Mouse (Mus musculus) liver, adult 2 months (tissue): ENCODE data around the gene Irs3. TPM values are rescaled to one million over a fixed set of nuclear protein-coding genes. Genes with fewer than 3 reads are reported as not detected.
A peak's percentile ranks its signal among the peaks of the same experiment; 100 is the strongest.

Experiments used
- DNase-seq: peaks from one replicate; pipeline ENCODE4 v3.0.0-alpha.2; 2011; ENCODE audit warnings: low read depth, low spot score; ENCODE audit errors: extremely low read depth
- H3K27ac ChIP-seq: fragments of 200-500 bp; replicated peaks from 2 replicates; pipeline ENCODE4 v1.5.1; 2012; ENCODE audit warnings: low read depth, mild to moderate bottlenecking, control low read depth, inconsistent platforms, low read length; ENCODE audit not compliant: insufficient read depth
- H3K27me3 ChIP-seq: fragments of 200-500 bp; 2 replicates; pipeline ENCODE4 v1.6.1; 2012; ENCODE audit warnings: mild to moderate bottlenecking, moderate library complexity, low read length, inconsistent platforms; ENCODE audit not compliant: control insufficient read depth, insufficient read depth
- H3K36me3 ChIP-seq: fragments of 200-500 bp; 2 replicates; pipeline ENCODE4 v1.6.1; 2012; ENCODE audit warnings: low read length, inconsistent platforms; ENCODE audit not compliant: control insufficient read depth, insufficient read depth
- H3K4me1 ChIP-seq: fragments of 200-500 bp; 2 replicates; pipeline ENCODE4 v1.6.1; 2011; ENCODE audit warnings: low read length; ENCODE audit not compliant: control insufficient read depth, insufficient read depth
- H3K4me3 ChIP-seq: fragments of 200-500 bp; 2 replicates; pipeline ENCODE4 v1.5.1; 2011; ENCODE audit warnings: low read depth, mild to moderate bottlenecking, control low read depth, low read length, moderate library complexity; ENCODE audit not compliant: insufficient read depth
- H3K79me2 ChIP-seq: fragments of 200-500 bp; 2 replicates; pipeline ENCODE4 v1.6.1; 2012; ENCODE audit warnings: inconsistent platforms, mild to moderate bottlenecking, low read length, moderate library complexity; ENCODE audit not compliant: control insufficient read depth, insufficient read depth
- H3K9ac ChIP-seq: fragments of 200-500 bp; 2 replicates; pipeline ENCODE4 v1.6.1; 2012; ENCODE audit warnings: low read depth, mild to moderate bottlenecking, control low read depth, inconsistent platforms, low read length
- CTCF ChIP-seq: fragments of 200-500 bp; IDR thresholded peaks from 2 replicates; pipeline ENCODE4 v1.5.1; 2011; ENCODE audit warnings: low read depth, low read length, control low read depth
- POLR2A ChIP-seq: fragments of 200-500 bp; IDR thresholded peaks from 2 replicates; pipeline ENCODE4 v1.6.1; 2011; ENCODE audit warnings: low read length, control low read depth; ENCODE audit not compliant: insufficient read depth; ENCODE audit errors: extremely low read depth
- WGBS: fragments of 180-500 bp; shearing (Covaris S2); methylation state at CpG from one replicate; pipeline ENCODE4 v1.1.7; 2018; 5-methylcytosine and 5-hydroxymethylcytosine counted together
- polyA plus RNA-seq: library from polyadenylated mRNA; depleted of rRNA; stranded (reverse); fragments of >200 nt; gene quantifications from 2 replicates; pipeline ENCODE4 v1.2.3, GENCODE M21; 2012
- total RNA-seq: library from RNA; depleted of rRNA; stranded (reverse); fragments of >200 nt; gene quantifications from 2 replicates; pipeline ENCODE4 v1.2.3, GENCODE M21; 2014

Gene Irs3
- total and polyA plus RNA-seq, 2 experiments: 0.20 TPM; not detected in 1

DNA sequence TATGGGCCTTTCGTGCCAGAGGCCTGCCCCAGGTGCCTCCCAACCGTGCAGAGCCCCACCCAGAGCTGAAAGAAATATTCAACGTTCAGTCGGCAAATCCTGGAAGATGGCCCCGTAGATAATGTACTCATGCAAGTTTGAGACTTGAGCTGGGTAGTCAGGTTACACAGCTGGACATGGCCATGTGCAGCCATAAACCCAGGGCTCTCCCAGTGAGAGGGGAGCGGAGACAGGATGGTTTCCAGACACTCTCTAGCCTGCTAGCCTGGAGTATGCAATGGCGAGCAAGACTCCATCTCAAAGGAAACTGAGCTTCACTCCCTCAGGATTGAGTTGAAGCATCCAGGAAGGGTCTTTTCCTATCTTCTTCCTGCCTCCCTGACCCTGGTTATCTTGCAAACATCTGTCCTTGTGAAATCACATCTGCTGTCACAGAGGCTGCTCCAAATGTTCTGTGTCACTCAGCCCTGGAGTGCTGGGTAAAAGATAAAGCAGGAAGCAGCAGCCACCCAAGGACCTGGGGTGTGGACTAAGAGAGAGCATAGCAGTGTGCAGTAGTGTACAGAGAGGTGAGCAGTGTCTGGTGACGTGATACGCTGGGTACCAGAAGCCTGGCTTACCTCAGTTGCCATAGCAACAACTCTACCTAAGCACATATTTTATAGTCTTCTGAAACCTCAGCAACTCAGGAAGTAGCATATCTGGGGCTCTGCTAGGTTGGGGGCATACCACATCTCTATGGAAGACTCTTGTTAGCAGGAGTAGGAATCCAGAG lies 2.5 kb upstream of the Irs3 start:
- H3K4me1 ChIP-seq: peaks cover under 1% of the 10 kb centered on the region; the same call in 1 of the 2 replicates
- DNase-seq: no peak
- no peak overlapping the region for H3K4me3 ChIP-seq
- 59% methylated on average over 9 of the region's 9 CpGs for whole genome bisulfite sequencing
- H3K79me2 ChIP-seq: no peaks in the 10 kb centered on the region
- H3K9ac ChIP-seq: no peak overlapping the region
- H3K36me3 ChIP-seq: peaks cover 14% of the 10 kb centered on the region; the same call in 1 of the 2 replicates
- no peaks in the 10 kb centered on the region for H3K27me3 ChIP-seq
- TF ChIP-seq CTCF (no peak), POLR2A (no peak)
- H3K27ac ChIP-seq: no peak overlapping the region

DNA sequence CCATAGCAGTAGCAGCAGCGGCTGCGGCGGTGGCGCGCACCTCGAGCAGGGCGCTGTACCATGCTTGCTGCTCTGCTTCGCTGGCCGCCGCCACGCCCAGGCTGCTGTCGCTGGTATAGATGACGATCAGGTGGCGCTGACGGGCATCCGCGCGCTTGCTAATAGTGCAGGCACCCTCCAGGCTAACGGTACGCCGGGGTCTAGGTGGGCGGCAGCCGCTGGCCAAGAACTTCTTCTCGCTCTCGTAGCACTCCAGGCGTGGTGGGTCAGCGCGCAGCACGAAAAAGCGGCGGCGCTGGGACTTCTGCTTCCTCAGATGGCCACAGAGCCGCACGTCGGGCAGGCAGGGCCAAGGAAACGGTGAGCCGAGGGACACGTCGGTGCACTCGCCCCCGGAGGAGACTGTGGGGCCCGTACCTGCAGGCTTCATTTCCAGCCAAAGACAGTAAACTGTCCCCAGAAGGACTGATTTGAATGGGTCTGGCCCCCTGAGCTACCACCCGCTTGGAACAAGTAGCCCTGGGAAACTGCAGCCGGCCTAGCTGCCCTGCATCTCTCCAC lies 343 bp downstream of the Irs3 start:
- TF ChIP-seq CTCF: no peak
- no peak for TF ChIP-seq POLR2A
- no peaks in the 10 kb centered on the region for H3K27me3 ChIP-seq
- DNase-seq: no peak
- H3K36me3 ChIP-seq: no peaks in the 10 kb centered on the region
- peak overlapping the region; percentile 36; the same call in 1 of the 2 replicates for H3K9ac ChIP-seq
- H3K79me2 ChIP-seq: no peaks in the 10 kb centered on the region
- H3K27ac ChIP-seq: no peak overlapping the region
- H3K4me1 ChIP-seq: no peaks in the 10 kb centered on the region
- WGBS: 3% methylated on average over 44 of the region's 44 CpGs
- peak overlapping the region; percentile 41 for H3K4me3 ChIP-seq

DNA sequence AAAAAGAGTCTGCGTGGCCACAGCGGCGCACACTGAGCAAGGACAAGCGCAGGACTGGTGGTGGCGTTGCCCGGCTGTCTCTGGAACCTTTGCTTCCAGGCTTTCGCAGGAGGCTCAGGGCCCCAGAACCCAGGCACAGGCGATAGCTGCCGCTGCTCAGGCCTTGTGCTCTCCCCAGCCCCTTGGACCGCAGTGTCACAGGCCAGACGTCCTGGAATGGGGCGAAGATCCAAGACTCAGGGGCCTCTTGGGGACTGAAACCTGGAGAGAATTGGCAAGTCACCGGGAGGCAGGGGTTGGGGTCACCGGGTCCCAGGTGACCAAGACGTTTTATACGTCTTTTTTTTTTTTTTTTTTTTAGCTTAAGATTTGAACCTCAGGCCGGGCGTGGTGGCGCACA lies 1.0 kb downstream of the Irs3 start:
- Histone ChIP-seq H3K79me2 (no peaks in the 10 kb centered on the region), H3K36me3 (no peaks in the 10 kb centered on the region), H3K4me3 (no peak overlapping the region), H3K27me3 (no peaks in the 10 kb centered on the region), H3K4me1 (no peaks in the 10 kb centered on the region), H3K9ac (no peak overlapping the region), H3K27ac (no peak overlapping the region)
- TF ChIP-seq CTCF (no peak), POLR2A (no peak)
- 67% methylated on average over 19 of the region's 19 CpGs for WGBS
- DNase-seq: no peak

DNA sequence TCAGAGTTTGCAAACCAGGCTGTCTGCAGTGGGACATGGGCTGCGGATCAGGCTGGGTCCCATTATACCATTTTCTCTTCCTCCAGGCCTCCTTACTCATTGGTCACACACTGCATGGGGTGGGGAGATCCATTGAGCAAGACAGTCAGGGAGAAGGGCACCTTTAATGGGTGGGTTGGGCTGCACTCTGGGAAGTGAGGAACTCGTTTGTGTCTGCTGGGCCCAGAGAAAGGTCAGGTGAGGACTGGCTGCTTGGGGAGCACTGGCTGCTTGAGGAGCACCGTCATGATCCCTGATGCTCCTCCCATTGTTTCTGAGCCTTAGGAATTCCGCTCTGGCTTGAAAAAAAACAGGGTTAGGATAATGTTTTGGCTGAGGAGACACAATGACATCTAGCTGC lies 2.6 kb downstream of the Irs3 start:
- peaks cover 6% of the 10 kb centered on the region; the same call in 1 of the 2 replicates for H3K36me3 ChIP-seq
- H3K79me2 ChIP-seq: no peaks in the 10 kb centered on the region
- H3K27me3 ChIP-seq: no peaks in the 10 kb centered on the region
- H3K4me1 ChIP-seq: no peaks in the 10 kb centered on the region
- H3K27ac ChIP-seq: no peak overlapping the region
- no peak overlapping the region for H3K4me3 ChIP-seq
- no peak overlapping the region for H3K9ac ChIP-seq
- no peak for DNase-seq
- TF ChIP-seq POLR2A: no peak
- no peak for TF ChIP-seq CTCF
- WGBS: 77% methylated on average over 4 of the region's 4 CpGs

DNA sequence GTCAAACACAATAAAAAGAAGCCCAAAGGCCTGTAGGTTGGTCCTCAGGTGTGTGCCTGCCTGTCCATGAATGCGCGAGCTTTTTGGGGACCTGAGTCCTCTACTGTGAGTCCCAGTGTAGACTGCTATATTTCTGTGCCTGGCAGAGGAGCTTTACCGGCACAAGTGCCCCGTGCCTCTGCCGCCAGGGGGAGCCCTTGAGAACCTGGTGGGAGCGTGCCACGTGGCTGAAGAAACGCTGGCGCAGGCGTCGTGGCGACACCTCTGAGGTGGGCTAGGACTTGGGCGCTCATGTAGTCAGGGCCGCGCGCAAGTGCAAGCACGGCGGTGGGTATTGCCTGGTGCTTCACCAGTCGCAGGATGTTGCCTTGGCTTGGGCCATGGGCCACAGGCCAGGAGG lies 4.5 kb downstream of the Irs3 start, which contains the start of gene Sap25:
TSS of gene Sap25 (plus strand) at position 281 of the 400 bp plus-strand sequence.
- no peak within 1 kb of the TSS for H3K4me3 ChIP-seq
- peaks cover 15% of the 10 kb centered on the region for H3K36me3 ChIP-seq
- no peak within 1 kb of the TSS for H3K27ac ChIP-seq
- TF ChIP-seq CTCF (peak; percentile 73), POLR2A (no peak)
- no peak for DNase-seq
- no peaks in the 10 kb centered on the region for H3K79me2 ChIP-seq
- no peak within 1 kb of the TSS for H3K9ac ChIP-seq
- H3K27me3 ChIP-seq: no peaks in the 10 kb centered on the region
- H3K4me1 ChIP-seq: no peaks in the 10 kb centered on the region
- WGBS: 80% methylated on average over 19 of the region's 19 CpGs

DNA sequence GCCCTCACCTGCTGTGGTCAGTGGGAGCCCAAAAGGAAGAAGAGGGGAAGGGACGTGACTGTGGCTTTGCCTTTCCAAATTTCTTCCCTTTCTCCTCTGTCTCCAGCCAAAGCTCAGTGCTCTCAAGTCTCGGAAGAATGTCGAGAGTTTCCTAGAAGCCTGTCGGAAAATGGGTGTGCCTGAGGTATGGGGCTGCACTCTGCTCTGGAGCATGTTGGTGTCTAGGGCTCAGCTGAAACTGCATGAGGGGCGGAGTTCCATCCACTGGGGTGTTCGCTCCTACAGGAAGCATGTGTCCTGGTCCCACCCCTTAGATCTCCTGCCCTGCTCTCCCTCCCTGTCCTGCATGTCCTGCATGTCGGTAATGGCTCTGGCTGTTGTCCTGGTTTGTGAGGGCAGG lies 6.0 kb downstream of the Irs3 start:
- no peak for DNase-seq
- Histone ChIP-seq H3K4me1 (no peaks in the 10 kb centered on the region), H3K4me3 (no peak overlapping the region), H3K9ac (no peak overlapping the region), H3K36me3 (peaks cover 17% of the 10 kb centered on the region), H3K27ac (no peak overlapping the region), H3K27me3 (no peaks in the 10 kb centered on the region), H3K79me2 (no peaks in the 10 kb centered on the region)
- 83% methylated on average over 7 of the region's 7 CpGs for WGBS
- TF ChIP-seq POLR2A (no peak), CTCF (no peak)
